Comparison of ENCODE assay signal across 28 mouse cellular contexts in the genomic region with DNA sequence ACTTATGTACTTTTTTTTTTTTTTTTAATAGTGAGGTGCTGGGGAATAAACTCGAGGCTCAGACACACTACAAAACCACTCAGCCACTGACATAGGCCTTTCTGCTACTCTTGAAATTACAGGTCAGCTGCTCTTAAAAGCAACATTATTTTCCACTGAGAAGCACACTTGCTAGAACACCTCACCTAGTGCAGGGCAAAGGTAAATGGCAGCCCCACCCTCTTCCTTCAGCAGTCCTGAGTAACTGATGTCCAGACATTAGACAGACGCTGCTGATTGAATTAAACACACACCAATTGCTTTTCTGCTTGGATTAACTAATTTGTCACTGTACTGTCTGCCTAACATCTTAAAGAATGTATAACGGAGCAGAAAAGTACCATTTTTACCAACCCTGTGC. TPM values are rescaled to one million over a fixed set of nuclear protein-coding genes. Genes with fewer than 3 reads are reported as not detected.
DNase-seq lines count a peak whose midpoint lies in the region; ATAC-seq and TF ChIP-seq lines count a peak whose summit lies in the region.
"Had no signal": no experiment of that assay in that cellular context is flagged by ENCODE, and none has a peak within 500 bp of the region (broad histone marks: within the 10 kb centered on the region; RNA-seq: fewer than 3 reads in every experiment).

No protein-coding gene starts in this region.

- H3K27ac ChIP-seq in kidney, adult 2 months (ENCODE audit: insufficient read depth, low read depth, low read length): no peak overlapping the region
- no peak overlapping the region for H3K27ac ChIP-seq in kidney, embryonic 14.5 days (ENCODE audit: low read depth, low read length)
- H3K27ac ChIP-seq in intestine, embryonic 16.5 days (ENCODE audit: low read length): 0 out of 2 replicates have a peak overlapping the region, but pooled peaks have one; percentile 15
- H3K27ac ChIP-seq in small intestine, adult 2 months (ENCODE audit: insufficient read depth, low read depth, low read length): peak overlapping the region; percentile 35
- no peak overlapping the region for H3K27ac ChIP-seq in midbrain, embryonic 14.5 days (replicated peaks; ENCODE audit: low read depth, low read length)
- H3K27ac ChIP-seq: embryonic facial prominence, embryonic 13.5 days; embryonic facial prominence, embryonic 15.5 days; forebrain, embryonic 10.5 days; forebrain, embryonic 12.5 days had no signal

- 66% methylated on average over 3 of the region's 3 CpGs for WGBS in kidney, adult 2 months
- WGBS in kidney, embryonic 14.5 days: 91% methylated on average over 3 of the region's 3 CpGs
- 80% methylated on average over 3 of the region's 3 CpGs for WGBS in intestine, embryonic 16.5 days
- WGBS in small intestine, adult 2 months: 53% methylated on average over 3 of the region's 3 CpGs
- WGBS in midbrain, embryonic 14.5 days: 91% methylated on average over 3 of the region's 3 CpGs

- H3K4me1 ChIP-seq in kidney, adult 2 months (ENCODE audit: control insufficient read depth, insufficient read depth, low read length): no peaks in the 10 kb centered on the region
- H3K4me1 ChIP-seq in kidney, embryonic 14.5 days (ENCODE audit: control insufficient read depth, insufficient read depth, low read length): no peaks in the 10 kb centered on the region
- no peaks in the 10 kb centered on the region for H3K4me1 ChIP-seq in intestine, embryonic 16.5 days (ENCODE audit: control insufficient read depth, insufficient read depth, low read length)
- peaks cover 13% of the 10 kb centered on the region for H3K4me1 ChIP-seq in small intestine, adult 2 months (ENCODE audit: control insufficient read depth, insufficient read depth, insufficient read length, low read length)
- H3K4me1 ChIP-seq in midbrain, embryonic 14.5 days (ENCODE audit: control insufficient read depth, insufficient read depth, low read length): no peaks in the 10 kb centered on the region
- H3K4me1 ChIP-seq: embryonic facial prominence, embryonic 13.5 days; embryonic facial prominence, embryonic 15.5 days; forebrain, embryonic 10.5 days; forebrain, embryonic 12.5 days had no signal

- H3K27me3 ChIP-seq in kidney, adult 2 months (replicated peaks; ENCODE audit: control insufficient read depth, insufficient read depth, low read length): no peaks in the 10 kb centered on the region
- H3K27me3 ChIP-seq in kidney, embryonic 14.5 days (ENCODE audit: control insufficient read depth, insufficient read depth, low read length): no peaks in the 10 kb centered on the region
- no peaks in the 10 kb centered on the region for H3K27me3 ChIP-seq in intestine, embryonic 16.5 days (replicated peaks; ENCODE audit: control insufficient read depth, insufficient read depth, low read length)
- H3K27me3 ChIP-seq in small intestine, adult 2 months (ENCODE audit: control insufficient read depth, insufficient read depth, low read length): no peaks in the 10 kb centered on the region
- H3K27me3 ChIP-seq in midbrain, embryonic 14.5 days (ENCODE audit: control insufficient read depth, insufficient read depth, low read length): no peaks in the 10 kb centered on the region
- H3K27me3 ChIP-seq: CH12.LX; embryonic facial prominence, embryonic 13.5 days; embryonic facial prominence, embryonic 15.5 days; forebrain, embryonic 12.5 days had no signal

- TF ChIP-seq POLR2A in kidney, adult 2 months (IDR thresholded peaks at IDR 0.05; ENCODE audit: low read depth, low read length): no peak
- no peak for TF ChIP-seq POLR2A in small intestine, adult 2 months (IDR thresholded peaks at IDR 0.05; ENCODE audit: low read depth, low read length)

- no peak overlapping the region for H3K4me3 ChIP-seq in kidney, adult 2 months (ENCODE audit: insufficient read depth, low read depth, low read length)
- H3K4me3 ChIP-seq in kidney, embryonic 14.5 days (ENCODE audit: low read length): no peak overlapping the region
- H3K4me3 ChIP-seq in intestine, embryonic 16.5 days (ENCODE audit: low read length): no peak overlapping the region
- H3K4me3 ChIP-seq in small intestine, adult 2 months (ENCODE audit: low read depth, low read length): no peak overlapping the region
- H3K4me3 ChIP-seq in midbrain, embryonic 14.5 days (replicated peaks; ENCODE audit: low read depth, low read length): no peak overlapping the region
- H3K4me3 ChIP-seq: embryonic facial prominence, embryonic 13.5 days; embryonic facial prominence, embryonic 15.5 days; erythroblast, embryonic 14.5 days; forebrain, embryonic 10.5 days; forebrain, embryonic 12.5 days had no signal

- peak; percentile 13 for DNase-seq in kidney, adult 2 months
- DNase-seq in MN1 (ENCODE audit: low spot score): peak; percentile 65
- DNase-seq in lung, postnatal 14 days: no peak
- no peak for DNase-seq in midbrain, embryonic 14.5 days
- no peak for DNase-seq in right cerebral cortex, adult 2 months (ENCODE audit: low spot score in 2 of 2)
- DNase-seq: adrenal gland, adult 2 months; adrenal gland, postnatal 10 days; adrenal gland, postnatal 25 days; B cell, adult 2 months; cerebellum, adult 11 months; cerebellum, adult 18-20 months; cerebellum, adult 8-10 months; cerebellum, adult 9-11 months; cerebellum, postnatal 14 days; cerebellum, postnatal 36 days; embryo, embryonic 11 days had no signal

- 0 out of 2 replicates have a peak, but pooled peaks cover 1% of the 10 kb centered on the region for H3K36me3 ChIP-seq in kidney, adult 2 months (ENCODE audit: control insufficient read depth, insufficient read depth, low read length)
- peaks cover 19% of the 10 kb centered on the region; the same call in 1 of the 2 replicates for H3K36me3 ChIP-seq in kidney, embryonic 14.5 days (ENCODE audit: control insufficient read depth, insufficient read depth, low read length)
- H3K36me3 ChIP-seq in intestine, embryonic 16.5 days (ENCODE audit: control insufficient read depth, insufficient read depth, low read length): peaks cover 3% of the 10 kb centered on the region; the same call in 1 of the 2 replicates
- H3K36me3 ChIP-seq in small intestine, adult 2 months (ENCODE audit: control insufficient read depth, insufficient read depth, low read length): peaks cover 5% of the 10 kb centered on the region; the same call in 1 of the 2 replicates
- peaks cover 10% of the 10 kb centered on the region; the same call in 1 of the 2 replicates for H3K36me3 ChIP-seq in midbrain, embryonic 14.5 days (ENCODE audit: control insufficient read depth, insufficient read depth, low read length)

- no peak for ATAC-seq in kidney, embryonic 14.5 days (ENCODE audit: low FRiP score, low TSS enrichment)
- peak; percentile 52 for ATAC-seq in intestine, embryonic 16.5 days
- no peak for ATAC-seq in midbrain, embryonic 14.5 days (ENCODE audit: low FRiP score, low TSS enrichment)
- ATAC-seq: CD4-positive, CD25-positive, alpha-beta regulatory T cell, adult 4 months; forebrain, embryonic 14.5 days had no signal

- no peak for TF ChIP-seq CTCF in kidney, adult 2 months (conservative IDR thresholded peaks at IDR 0.05; ENCODE audit: insufficient read depth, insufficient read length, low read depth, low read length)
- no peak for TF ChIP-seq CTCF in small intestine, adult 2 months (IDR thresholded peaks at IDR 0.05; ENCODE audit: extremely low read depth, insufficient read length, insufficient replicate concordance, low read depth, low read length)

- no peak overlapping the region for H3K9ac ChIP-seq in kidney, embryonic 14.5 days (ENCODE audit: low read depth, low read length)
- H3K9ac ChIP-seq in intestine, embryonic 16.5 days (ENCODE audit: low read depth, low read length): no peak overlapping the region
- no peak overlapping the region for H3K9ac ChIP-seq in midbrain, embryonic 14.5 days (replicated peaks; ENCODE audit: low read length)
- H3K9ac ChIP-seq: embryonic facial prominence, embryonic 13.5 days; embryonic facial prominence, embryonic 15.5 days; forebrain, embryonic 12.5 days had no signal

- H3K4me2 ChIP-seq in kidney, embryonic 14.5 days (replicated peaks; ENCODE audit: low read depth, low read length): no peak overlapping the region
- no peak overlapping the region for H3K4me2 ChIP-seq in intestine, embryonic 16.5 days (ENCODE audit: low read depth, low read length)
- H3K4me2 ChIP-seq in midbrain, embryonic 14.5 days (ENCODE audit: low read length): no peak overlapping the region
- H3K4me2 ChIP-seq: embryonic facial prominence, embryonic 13.5 days; embryonic facial prominence, embryonic 15.5 days; forebrain, embryonic 12.5 days had no signal

- H3K9me3 ChIP-seq in kidney, embryonic 14.5 days (ENCODE audit: control insufficient read depth, low read length): no peaks in the 10 kb centered on the region
- no peaks in the 10 kb centered on the region for H3K9me3 ChIP-seq in intestine, embryonic 16.5 days (ENCODE audit: control insufficient read depth, low read length)
- no peaks in the 10 kb centered on the region for H3K9me3 ChIP-seq in midbrain, embryonic 14.5 days (ENCODE audit: control insufficient read depth, low read length)
- H3K9me3 ChIP-seq: embryonic facial prominence, embryonic 13.5 days; embryonic facial prominence, embryonic 15.5 days; forebrain, embryonic 10.5 days; forebrain, embryonic 12.5 days; G1E had no signal

RNA-seq across cellular contexts. Expression of gene Atg4b, which starts 26.7 kb away (rescaled TPM):
- 43.7 and 46.3 TPM in 2 replicates for polyA plus RNA-seq in kidney, adult 2 months (2012; rRNA removed)
- 80.8 and 95.7 TPM in 2 replicates for polyA plus RNA-seq in kidney, embryonic 14.5 days (2014; fragmentation: Nextera tagmentation; extraction: Ambion mirVana)
- polyA plus RNA-seq in intestine, embryonic 16.5 days (2015; fragmentation: Nextera tagmentation; extraction: Ambion mirVana): 64.9 and 69.1 TPM in 2 replicates
- 28.1 and 44.7 TPM in 2 replicates for polyA plus RNA-seq in small intestine, adult 2 months (2012; rRNA removed)
- polyA plus RNA-seq in midbrain, embryonic 14.5 days (2014; fragmentation: Nextera tagmentation; extraction: Ambion mirVana): 101 and 102 TPM in 2 replicates

RNA-seq across cellular contexts. Expression of gene Thap4, which starts 30.0 kb away (rescaled TPM):
- polyA plus RNA-seq in kidney, adult 2 months (2012; rRNA removed): 181 and 226 TPM in 2 replicates
- polyA plus RNA-seq in kidney, embryonic 14.5 days (2014; fragmentation: Nextera tagmentation; extraction: Ambion mirVana): 58.6 and 64.8 TPM in 2 replicates
- polyA plus RNA-seq in intestine, embryonic 16.5 days (2015; fragmentation: Nextera tagmentation; extraction: Ambion mirVana): 85.9 and 88.1 TPM in 2 replicates
- polyA plus RNA-seq in small intestine, adult 2 months (2012; rRNA removed): 46.0 and 63.0 TPM in 2 replicates
- 39.2 and 46.3 TPM in 2 replicates for polyA plus RNA-seq in midbrain, embryonic 14.5 days (2014; fragmentation: Nextera tagmentation; extraction: Ambion mirVana)

RNA-seq across cellular contexts. Expression of gene Bok, which starts 39.2 kb away (rescaled TPM):
- 55.9 and 62.3 TPM in 2 replicates for polyA plus RNA-seq in kidney, adult 2 months (2012; rRNA removed)
- polyA plus RNA-seq in kidney, embryonic 14.5 days (2014; fragmentation: Nextera tagmentation; extraction: Ambion mirVana): 72.1 and 86.2 TPM in 2 replicates
- polyA plus RNA-seq in intestine, embryonic 16.5 days (2015; fragmentation: Nextera tagmentation; extraction: Ambion mirVana): 44.7 and 53.0 TPM in 2 replicates
- polyA plus RNA-seq in small intestine, adult 2 months (2012; rRNA removed): 57.1 and 106 TPM in 2 replicates
- 77.6 and 87.4 TPM in 2 replicates for polyA plus RNA-seq in midbrain, embryonic 14.5 days (2014; fragmentation: Nextera tagmentation; extraction: Ambion mirVana)
- polyA plus RNA-seq: CD4-positive, CD25-positive, alpha-beta regulatory T cell, adult 4 months; erythroblast, embryonic 14.5 days; G1E had no signal

Comparison
In these comparisons a context has a peak if more than half of its experiments do, and no peak if none do; other contexts are left out.
1. DNase-seq: peak in kidney, adult 2 months (single experiment) and MN1 (single experiment); none in lung, postnatal 14 days (single experiment), midbrain, embryonic 14.5 days (single experiment) and right cerebral cortex, adult 2 months (0 of 2).
2. H3K27ac ChIP-seq: peak in intestine, embryonic 16.5 days (single experiment) and small intestine, adult 2 months (single experiment); none in kidney, adult 2 months (single experiment), kidney, embryonic 14.5 days (single experiment) and midbrain, embryonic 14.5 days (single experiment).